Mouse (Mus musculus) embryonic facial prominence, embryonic 14.5 days (tissue): Measurements from ENCODE around the gene Fbxo42. TPM values are rescaled to one million over a fixed set of nuclear protein-coding genes. Genes with fewer than 3 reads are reported as not detected.

Experiments
- ATAC-seq: fragments of 200-750 bp; cut with Nextera tagmentation; 2 replicates; pipeline ENCODE4 v1.8.0; 2017; ENCODE audit warnings: low read depth, moderate number of reproducible peaks, moderate TSS enrichment
- DNase-seq: peaks from one replicate; pipeline ENCODE4 v3.0.0-alpha.2; 2015; ENCODE audit warnings: low spot score
- H3K27ac ChIP-seq: fragments of 300-500 bp; sonication (generic); replicated peaks from 2 replicates; pipeline ENCODE4 v1.5.1; 2014; ENCODE audit warnings: low read depth, mild to moderate bottlenecking, low read length, moderate library complexity
- H3K27me3 ChIP-seq: fragments of 300-500 bp; sonication (generic); replicated peaks from 2 replicates; pipeline ENCODE4 v1.6.1; 2014; ENCODE audit warnings: low read length; ENCODE audit not compliant: control insufficient read depth, insufficient read depth
- H3K36me3 ChIP-seq: fragments of 300-500 bp; sonication (generic); 2 replicates; pipeline ENCODE4 v1.6.1; 2014; ENCODE audit warnings: low read length, mixed read lengths; ENCODE audit not compliant: control insufficient read depth, insufficient read depth
- H3K4me1 ChIP-seq: fragments of 300-500 bp; sonication (generic); 2 replicates; pipeline ENCODE4 v1.6.1; 2014; ENCODE audit warnings: antibody characterized with exemption, low read length; ENCODE audit not compliant: control insufficient read depth, insufficient read depth
- H3K4me2 ChIP-seq: fragments of 300-500 bp; sonication (generic); 2 replicates; pipeline ENCODE4 v1.6.1; 2014; ENCODE audit warnings: low read depth, mild to moderate bottlenecking, low read length, moderate library complexity, mixed read lengths
- H3K4me3 ChIP-seq: fragments of 300-500 bp; sonication (generic); 2 replicates; pipeline ENCODE4 v1.5.1; 2014; ENCODE audit warnings: low read depth, mild to moderate bottlenecking, low read length
- H3K9ac ChIP-seq: fragments of 300-500 bp; sonication (generic); 2 replicates; pipeline ENCODE4 v1.6.1; 2014; ENCODE audit warnings: low read depth, mild to moderate bottlenecking, low read length, moderate library complexity, mixed read lengths
- H3K9me3 ChIP-seq: fragments of 300-500 bp; sonication (generic); 2 replicates; pipeline ENCODE4 v1.6.1; 2016; ENCODE audit warnings: low read length; ENCODE audit not compliant: control insufficient read depth
- WGBS: fragments of 180-500 bp; shearing (Covaris S2); extraction: QIAGEN DNeasy Blood & Tissue Kit; methylation state at CpG from one replicate; pipeline ENCODE4 v1.1.7; 2014; 5-methylcytosine and 5-hydroxymethylcytosine counted together
- polyA plus RNA-seq: library from polyadenylated mRNA; unstranded; fragments of >200 nt; fragmentation: Nextera tagmentation; extraction: Ambion mirVana; gene quantifications from 2 replicates; pipeline ENCODE4 v1.2.1, GENCODE M21; 2014

Fbxo42 gene
- polyA plus RNA-seq, 1 experiment from 2014 or later = 22.7 TPM

GRCm38 (mm10) chr4:141207081-141207480 lies 59.4 kb downstream of the Fbxo42 start:
- DNase-seq (no peak), ATAC-seq (no peak)
- H3K27me3 ChIP-seq = no peaks in the 10 kb centered on the region
- 90% methylated on average over 5 of the region's 5 CpGs for WGBS
- no peak overlapping the region for H3K4me2 ChIP-seq
- peaks cover 10% of the 10 kb centered on the region for H3K36me3 ChIP-seq
- no peaks in the 10 kb centered on the region for H3K4me1 ChIP-seq
- H3K9me3 ChIP-seq = no peaks in the 10 kb centered on the region
- no peak overlapping the region for H3K9ac ChIP-seq
- no peak overlapping the region for H3K27ac ChIP-seq
- no peak overlapping the region for H3K4me3 ChIP-seq

- peak overlapping the region; percentile 34 for H3K4me3 ChIP-seq
- peaks cover 7% of the 10 kb centered on the region; the same call in 1 of the 2 replicates for H3K4me1 ChIP-seq
- peak overlapping the region; percentile 67 for H3K27ac ChIP-seq
- no peaks in the 10 kb centered on the region for H3K36me3 ChIP-seq
- DNase-seq (no peak), ATAC-seq (no peak)
- no peaks in the 10 kb centered on the region for H3K27me3 ChIP-seq
- H3K9me3 ChIP-seq = no peaks in the 10 kb centered on the region
- WGBS = 72% methylated on average over 14 of the region's 14 CpGs
- H3K4me2 ChIP-seq = peak overlapping the region; percentile 51
- H3K9ac ChIP-seq = peak overlapping the region; percentile 45; the same call in 1 of the 2 replicates
Observed at GRCm38 (mm10) chr4:141210524-141211219, 63.0 kb downstream of the Fbxo42 start.

- Histone ChIP-seq H3K27me3 (no peaks in the 10 kb centered on the region), H3K9me3 (no peaks in the 10 kb centered on the region), H3K4me2 (no peak overlapping the region), H3K9ac (no peak overlapping the region), H3K27ac (no peak overlapping the region), H3K4me3 (no peak overlapping the region), H3K4me1 (peaks cover 7% of the 10 kb centered on the region; the same call in 1 of the 2 replicates), H3K36me3 (no peaks in the 10 kb centered on the region)
- 94% methylated on average over 4 of the region's 4 CpGs for WGBS
- ATAC-seq (no peak), DNase-seq (no peak)
Observed at GRCm38 (mm10) chr4:141211646-141212045, 63.9 kb downstream of the Fbxo42 start.

GRCm38 (mm10) chr4:141212892-141213291 lies 65.2 kb downstream of the Fbxo42 start:
- Histone ChIP-seq H3K9ac (peak overlapping the region; percentile 67; the same call in 1 of the 2 replicates), H3K4me1 (peaks cover 7% of the 10 kb centered on the region; the same call in 1 of the 2 replicates), H3K27ac (peak overlapping the region; percentile 65; the same call in 1 of the 2 replicates), H3K36me3 (no peaks in the 10 kb centered on the region), H3K27me3 (no peaks in the 10 kb centered on the region), H3K4me2 (peak overlapping the region; percentile 83), H3K4me3 (peak overlapping the region; percentile 54; the same call in 1 of the 2 replicates), H3K9me3 (no peaks in the 10 kb centered on the region)
- 85% methylated on average over 9 of the region's 9 CpGs for WGBS
- ATAC-seq = no peak
- no peak for DNase-seq

- 42% methylated on average over 2 of the region's 2 CpGs for WGBS
- peak overlapping the region; percentile 83 for H3K4me2 ChIP-seq
- peaks cover 7% of the 10 kb centered on the region; the same call in 1 of the 2 replicates for H3K4me1 ChIP-seq
- ATAC-seq (no peak), DNase-seq (no peak)
- H3K9me3 ChIP-seq = no peaks in the 10 kb centered on the region
- H3K27me3 ChIP-seq = no peaks in the 10 kb centered on the region
- no peaks in the 10 kb centered on the region for H3K36me3 ChIP-seq
- H3K27ac ChIP-seq = peak overlapping the region; percentile 65
- H3K9ac ChIP-seq = peak overlapping the region; percentile 67
- peak overlapping the region; percentile 54 for H3K4me3 ChIP-seq
Observed at GRCm38 (mm10) chr4:141213342-141213741, 65.6 kb downstream of the Fbxo42 start.

- peak within 1 kb of the TSS; percentile 65 for H3K27ac ChIP-seq
- DNase-seq (peak; percentile 96), ATAC-seq (peak; percentile 87)
- WGBS = 0% methylated on average over 24 of the region's 24 CpGs
- peak within 1 kb of the TSS; percentile 54 for H3K4me3 ChIP-seq
- no peaks in the 10 kb centered on the region for H3K36me3 ChIP-seq
- no peaks in the 10 kb centered on the region for H3K27me3 ChIP-seq
- H3K4me1 ChIP-seq = peaks cover 7% of the 10 kb centered on the region; the same call in 1 of the 2 replicates
- no peaks in the 10 kb centered on the region for H3K9me3 ChIP-seq
- peak within 1 kb of the TSS; percentile 83 for H3K4me2 ChIP-seq
- peak within 1 kb of the TSS; percentile 67 for H3K9ac ChIP-seq
Observed at GRCm38 (mm10) chr4:141213770-141214336, 66.1 kb downstream of the Fbxo42 start, which contains the start of gene Rsg1. TSS of gene Rsg1 (plus strand) at chr4:141213956.

GRCm38 (mm10) chr4:141214337-141214851 lies 66.7 kb downstream of the Fbxo42 start:
- peaks cover 7% of the 10 kb centered on the region; the same call in 1 of the 2 replicates for H3K4me1 ChIP-seq
- peak overlapping the region; percentile 67 for H3K9ac ChIP-seq
- DNase-seq (no peak), ATAC-seq (peak; percentile 34; the same call in 1 of the 2 replicates)
- H3K4me3 ChIP-seq = peak overlapping the region; percentile 54
- H3K36me3 ChIP-seq = no peaks in the 10 kb centered on the region
- H3K27me3 ChIP-seq = no peaks in the 10 kb centered on the region
- H3K9me3 ChIP-seq = no peaks in the 10 kb centered on the region
- 2% methylated on average over 12 of the region's 16 CpGs for WGBS
- H3K4me2 ChIP-seq = peak overlapping the region; percentile 83
- H3K27ac ChIP-seq = no peak overlapping the region; the same call in 1 of the 2 replicates

- ATAC-seq (no peak), DNase-seq (no peak)
- Histone ChIP-seq H3K36me3 (0 out of 2 replicates have a peak, but pooled peaks cover 9% of the 10 kb centered on the region), H3K27me3 (no peaks in the 10 kb centered on the region), H3K9me3 (no peaks in the 10 kb centered on the region), H3K4me1 (no peaks in the 10 kb centered on the region), H3K4me3 (no peak overlapping the region), H3K9ac (no peak overlapping the region), H3K4me2 (no peak overlapping the region), H3K27ac (no peak overlapping the region)
- WGBS = 89% methylated on average over 20 of the region's 20 CpGs
Observed at GRCm38 (mm10) chr4:141219583-141220213, 72.0 kb downstream of the Fbxo42 start.
